ENCODE assay signal across 10 mouse cellular contexts in the genomic region with DNA sequence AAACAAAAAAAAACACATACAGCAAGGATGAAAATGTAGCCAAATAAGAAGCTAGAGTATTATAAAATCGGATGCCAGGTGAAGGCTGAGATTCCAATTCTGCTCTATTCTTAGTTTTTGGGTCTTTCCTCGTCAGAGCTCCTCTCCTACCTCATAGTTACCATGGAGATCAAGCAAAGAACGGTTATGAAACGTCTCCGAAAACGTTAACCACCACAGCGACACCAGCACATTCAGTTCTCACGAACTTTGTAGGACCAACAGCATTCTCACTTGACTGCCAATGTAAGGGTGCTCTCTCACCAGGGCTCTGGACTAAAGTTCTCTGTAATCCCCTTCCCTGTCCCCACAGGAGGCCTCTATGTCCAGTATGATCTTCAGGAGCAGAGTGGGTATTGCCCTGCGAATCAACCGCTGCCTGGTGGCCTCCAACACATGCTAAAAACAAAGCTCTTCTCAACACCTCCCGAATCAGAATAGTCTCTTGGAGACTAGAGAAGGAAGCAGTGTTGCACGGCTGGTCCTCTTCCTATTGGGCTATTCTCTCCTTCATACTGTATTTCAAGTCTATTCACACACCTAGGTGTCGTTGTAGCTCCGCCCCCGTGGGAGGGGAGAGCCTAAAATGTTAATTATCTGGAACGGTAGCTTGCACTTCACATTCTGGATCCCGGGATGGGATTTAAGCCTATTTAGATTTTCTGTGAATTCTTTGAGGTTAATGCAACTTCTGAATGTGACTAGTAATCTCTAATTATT. TPM values are rescaled to one million over a fixed set of nuclear protein-coding genes. Genes with fewer than 3 reads are reported as not detected.
DNase-seq lines count a peak whose midpoint lies in the region; ATAC-seq and TF ChIP-seq lines count a peak whose summit lies in the region.
"Had no signal": no experiment of that assay in that cellular context is flagged by ENCODE, and none has a peak within 500 bp of the region (broad histone marks: within the 10 kb centered on the region; RNA-seq: fewer than 3 reads in every experiment).

No protein-coding gene starts in this region.

- peak overlapping the region; percentile 20; the same call in 1 of the 2 replicates for H3K4me2 ChIP-seq in hindbrain, embryonic 14.5 days (replicated peaks)
- H3K4me2 ChIP-seq in hindbrain, embryonic 11.5 days (replicated peaks; ENCODE audit: low read depth, low read length): no peak overlapping the region
- peak overlapping the region; percentile 41 for H3K4me2 ChIP-seq in kidney, embryonic 15.5 days
- H3K4me2 ChIP-seq: liver, embryonic 12.5 days had no signal

- no peak for TF ChIP-seq POLR2A in testis, adult 2 months (IDR thresholded peaks at IDR 0.05; ENCODE audit: control insufficient read depth, low read depth, low read length)

- no peak overlapping the region for H3K27ac ChIP-seq in hindbrain, embryonic 14.5 days
- H3K27ac ChIP-seq in hindbrain, embryonic 11.5 days (ENCODE audit: low read depth, low read length): no peak overlapping the region
- no peak overlapping the region for H3K27ac ChIP-seq in testis, adult 2 months (ENCODE audit: control insufficient read depth, insufficient read depth, low read depth, low read length)
- peak overlapping the region; percentile 24 for H3K27ac ChIP-seq in kidney, embryonic 15.5 days
- H3K27ac ChIP-seq: liver, embryonic 12.5 days had no signal

- no peak for TF ChIP-seq CTCF in testis, adult 2 months (IDR thresholded peaks at IDR 0.05; ENCODE audit: control insufficient read depth, insufficient read depth, insufficient replicate concordance, low read depth, low read length)

- H3K4me1 ChIP-seq in hindbrain, embryonic 14.5 days (replicated peaks; ENCODE audit: control insufficient read depth, insufficient read depth, low read length): peaks cover 8% of the 10 kb centered on the region
- no peaks in the 10 kb centered on the region for H3K4me1 ChIP-seq in hindbrain, embryonic 11.5 days (replicated peaks; ENCODE audit: control insufficient read depth, insufficient read depth, low read length)
- peaks cover 20% of the 10 kb centered on the region for H3K4me1 ChIP-seq in testis, adult 2 months (ENCODE audit: control insufficient read depth, insufficient read depth, low read length)
- H3K4me1 ChIP-seq in kidney, embryonic 15.5 days: peaks cover 48% of the 10 kb centered on the region

- no peaks in the 10 kb centered on the region for H3K36me3 ChIP-seq in hindbrain, embryonic 14.5 days (replicated peaks; ENCODE audit: control insufficient read depth, insufficient read depth)
- no peaks in the 10 kb centered on the region for H3K36me3 ChIP-seq in hindbrain, embryonic 11.5 days (ENCODE audit: control insufficient read depth, insufficient read depth, low read length)
- H3K36me3 ChIP-seq in testis, adult 2 months (ENCODE audit: control insufficient read depth, insufficient read depth, low read length): no peaks in the 10 kb centered on the region
- H3K36me3 ChIP-seq in kidney, embryonic 15.5 days: no peaks in the 10 kb centered on the region
- H3K36me3 ChIP-seq: G1E; liver, embryonic 12.5 days had no signal

- ATAC-seq in hindbrain, embryonic 14.5 days (ENCODE audit: low FRiP score): no peak
- ATAC-seq in hindbrain, embryonic 11.5 days (ENCODE audit: low FRiP score): no peak
- ATAC-seq in kidney, embryonic 15.5 days (replicated peaks; ENCODE audit: low FRiP score): no peak
- ATAC-seq: liver, embryonic 12.5 days had no signal

- WGBS in hindbrain, embryonic 14.5 days: 27% methylated on average over 17 of the region's 17 CpGs
- WGBS in hindbrain, embryonic 11.5 days: 27% methylated on average over 17 of the region's 17 CpGs
- 24% methylated on average over 17 of the region's 17 CpGs for WGBS in kidney, embryonic 15.5 days

- no peaks in the 10 kb centered on the region for H3K9me3 ChIP-seq in hindbrain, embryonic 14.5 days (ENCODE audit: control insufficient read depth, low read length)
- no peaks in the 10 kb centered on the region for H3K9me3 ChIP-seq in hindbrain, embryonic 11.5 days (ENCODE audit: control insufficient read depth, low read length)
- H3K9me3 ChIP-seq in kidney, embryonic 15.5 days (replicated peaks): no peaks in the 10 kb centered on the region
- H3K9me3 ChIP-seq: G1E; liver, embryonic 12.5 days had no signal

- no peak for DNase-seq in hindbrain, embryonic 14.5 days (ENCODE audit: low spot score)
- DNase-seq in hindbrain, embryonic 11.5 days (ENCODE audit: low spot score): no peak
- no peak for DNase-seq in testis, postnatal 14 days (ENCODE audit: low spot score)
- DNase-seq in telencephalon, adult 2 months (ENCODE audit: low read depth, low spot score): peak; percentile 86
- DNase-seq in spleen, postnatal 14 days (ENCODE audit: low spot score in 2 of 2): no peak
- DNase-seq in spleen, adult 18-20 months: no peak

- no peak overlapping the region for H3K9ac ChIP-seq in hindbrain, embryonic 14.5 days
- no peak overlapping the region for H3K9ac ChIP-seq in hindbrain, embryonic 11.5 days (ENCODE audit: low read depth, low read length)
- 0 out of 2 replicates have a peak overlapping the region, but pooled peaks have one; percentile 7 for H3K9ac ChIP-seq in kidney, embryonic 15.5 days
- H3K9ac ChIP-seq: liver, embryonic 12.5 days had no signal

- H3K4me3 ChIP-seq in hindbrain, embryonic 14.5 days (replicated peaks; ENCODE audit: low read length): no peak overlapping the region
- no peak overlapping the region for H3K4me3 ChIP-seq in hindbrain, embryonic 11.5 days (ENCODE audit: low read depth, low read length)
- H3K4me3 ChIP-seq in testis, adult 2 months (ENCODE audit: control insufficient read depth, low read depth, low read length): peak overlapping the region; percentile 74
- H3K4me3 ChIP-seq in kidney, embryonic 15.5 days (replicated peaks): peak overlapping the region; percentile 17; the same call in 1 of the 2 replicates
- H3K4me3 ChIP-seq: liver, embryonic 12.5 days had no signal

- peaks cover 63% of the 10 kb centered on the region for H3K27me3 ChIP-seq in hindbrain, embryonic 14.5 days (ENCODE audit: control insufficient read depth, insufficient read depth, low read length)
- peaks cover 21% of the 10 kb centered on the region for H3K27me3 ChIP-seq in hindbrain, embryonic 11.5 days (ENCODE audit: control insufficient read depth, insufficient read depth, low read length)
- no peaks in the 10 kb centered on the region for H3K27me3 ChIP-seq in testis, adult 2 months (ENCODE audit: control insufficient read depth, insufficient read depth, low read length)
- peaks cover 69% of the 10 kb centered on the region for H3K27me3 ChIP-seq in kidney, embryonic 15.5 days

RNA-seq across cellular contexts. Expression of gene Tmem174, which starts 50.2 kb away (rescaled TPM):
- not detected in 2 replicates for polyA plus RNA-seq in hindbrain, embryonic 14.5 days (2014; fragmentation: Nextera tagmentation; extraction: Ambion mirVana)
- not detected in 2 replicates for polyA plus RNA-seq in hindbrain, embryonic 11.5 days (2014; fragmentation: Nextera tagmentation; extraction: Ambion mirVana)
- polyA plus RNA-seq in testis, adult 2 months (2012; rRNA removed): not detected in 2 replicates
- polyA plus RNA-seq in kidney, embryonic 15.5 days (2015; fragmentation: Nextera tagmentation; extraction: Ambion mirVana): 21.1 and 22.4 TPM in 2 replicates
- polyA plus RNA-seq: G1E; liver, embryonic 12.5 days had no signal

Comparison
In these comparisons a context has a peak if more than half of its experiments do, and no peak if none do; other contexts are left out.
1. H3K4me3 ChIP-seq: peak in testis, adult 2 months (single experiment) and kidney, embryonic 15.5 days (single experiment); none in hindbrain, embryonic 14.5 days (single experiment) and hindbrain, embryonic 11.5 days (single experiment).
2. RNA of gene Tmem174, which starts 50.2 kb away (polyA plus RNA-seq): 21.1 to 22.4 TPM in kidney, embryonic 15.5 days; not detected in testis, adult 2 months, not detected in hindbrain, embryonic 14.5 days and not detected in hindbrain, embryonic 11.5 days; every median in the first group is over 10 times any median in the second.